Mouse (Mus musculus) thymus, adult 2 months (tissue): ENCODE data around the gene Chst5.

Experiments
- CTCF ChIP-seq: fragments of 200-500 bp; IDR thresholded peaks from 2 replicates; pipeline ENCODE4 v1.5.1; 2012; ENCODE audit warnings: mild to moderate bottlenecking, control low read depth, low read length, moderate library complexity, borderline replicate concordance; ENCODE audit not compliant: control insufficient read depth, poor library complexity, insufficient read depth; ENCODE audit errors: extremely low read depth
- POLR2A ChIP-seq: fragments of 200-500 bp; IDR thresholded peaks from 2 replicates; pipeline ENCODE4 v1.6.1; 2012; ENCODE audit warnings: mild to moderate bottlenecking, low read length, control low read depth, moderate library complexity; ENCODE audit not compliant: control insufficient read depth, poor library complexity, insufficient read depth; ENCODE audit errors: extremely low read depth

GRCm38 (mm10) chr8:111931721-111932120, 21.5 kb upstream of the Chst5 start:
- TF ChIP-seq POLR2A (no peak), CTCF (no peak)
